Mouse (Mus musculus): ENCODE data around the gene Rad51c. TPM values are rescaled to one million over a fixed set of nuclear protein-coding genes. Genes with fewer than 3 reads are reported as not detected.

Gene Rad51c
- total RNA-seq (2023; ENCODE audit: inconsistent age): 4.8 to 7.7 TPM (median 7.1 TPM) in 4 replicates

GRCm38 (mm10) chr11:87404876-87405275 lies at the start of gene Rad51c, which contains the start of gene Tex14:
Gene Rad51c, minus strand, starts transcription at chr11:87404954.
Gene Tex14, plus strand, starts transcription at chr11:87405065.

GRCm38 (mm10) chr11:87358331-87359261 lies 46.2 kb downstream of the Rad51c start, which contains the start of gene Ppm1e:
Gene Ppm1e, minus strand, starts transcription at chr11:87359023.

Other genes starting within 250 kb of the Rad51c start
- 7.0 to 8.9 TPM (median 7.8 TPM) in 4 replicates for gene Ppm1e, start 45.9 kb downstream of the Rad51c start, total RNA-seq (2023; ENCODE audit: inconsistent age)
- 0.10 to 2.6 TPM (median 2.4 TPM) in 3 of 4 replicates, not detected in the other for gene Tex14, start 111 bp upstream of the Rad51c start, total RNA-seq (2023; ENCODE audit: inconsistent age)
- gene Gm11492, start 161.7 kb upstream of the Rad51c start, total RNA-seq (2023; ENCODE audit: inconsistent age): not detected in 4 replicates
- gene Sept4, start 163.9 kb upstream of the Rad51c start, total RNA-seq (2023; ENCODE audit: inconsistent age): 1.8 to 2.8 TPM (median 2.2 TPM) in 4 replicates
- 43.1 to 60.8 TPM (median 51.2 TPM) in 4 replicates for gene Mtmr4, start 187.2 kb upstream of the Rad51c start, total RNA-seq (2023; ENCODE audit: inconsistent age)
- 0.12 to 0.32 TPM (median 0.27 TPM) in 3 of 4 replicates, not detected in the other for gene Hsf5, start 212.2 kb upstream of the Rad51c start, total RNA-seq (2023; ENCODE audit: inconsistent age)

Measured in B cell, adult (primary cell).